Mouse (Mus musculus) liver, embryonic 11.5 days (tissue): Measurements from ENCODE around the gene Sept14. TPM values are rescaled to one million over a fixed set of nuclear protein-coding genes. Genes with fewer than 3 reads are reported as not detected.
A peak's percentile ranks its signal among the peaks of the same experiment; 100 is the strongest.
"Not testable (repeated sequence)": the region's sequence is repeated elsewhere in the genome, so short reads cannot be mapped to it uniquely, and the experiment has no call there.

ENCODE experiments used
- ATAC-seq: fragments of 200-750 bp; cut with Nextera tagmentation; replicated peaks from 2 replicates; pipeline ENCODE4 v1.8.0; 2017; ENCODE audit warnings: moderate number of reproducible peaks, mild to moderate bottlenecking, moderate TSS enrichment, moderate library complexity; ENCODE audit not compliant: low FRiP score
- DNase-seq: peaks from one replicate; pipeline ENCODE4 v3.0.0-alpha.2; 2017; ENCODE audit warnings: low spot score
- H3K27ac ChIP-seq: fragments of 300-500 bp; sonication (generic); 2 replicates; pipeline ENCODE4 v1.5.1; 2014; ENCODE audit warnings: mild to moderate bottlenecking, low read depth, low read length, control low read depth
- H3K27me3 ChIP-seq: fragments of 300-500 bp; sonication (generic); replicated peaks from 2 replicates; pipeline ENCODE4 v1.6.1; 2014; ENCODE audit warnings: low read length, mixed read lengths; ENCODE audit not compliant: control insufficient read depth, insufficient read depth
- H3K36me3 ChIP-seq: fragments of 300-500 bp; sonication (generic); 2 replicates; pipeline ENCODE4 v1.6.1; 2014; ENCODE audit warnings: mild to moderate bottlenecking, low read length, moderate library complexity, mixed read lengths; ENCODE audit not compliant: control insufficient read depth, insufficient read depth
- H3K4me1 ChIP-seq: fragments of 300-500 bp; sonication (generic); replicated peaks from 2 replicates; pipeline ENCODE4 v1.6.1; 2014; ENCODE audit warnings: low read length, mixed read lengths; ENCODE audit not compliant: control insufficient read depth, insufficient read depth
- H3K4me2 ChIP-seq: fragments of 300-500 bp; sonication (generic); 2 replicates; pipeline ENCODE4 v1.6.1; 2014; ENCODE audit warnings: mild to moderate bottlenecking, control low read depth, moderate library complexity
- H3K4me3 ChIP-seq: fragments of 300-500 bp; sonication (generic); 2 replicates; pipeline ENCODE4 v1.5.1; 2014; ENCODE audit warnings: low read depth, low read length, control low read depth
- H3K9ac ChIP-seq: fragments of 300-500 bp; sonication (generic); 2 replicates; pipeline ENCODE4 v1.6.1; 2014; ENCODE audit warnings: low read depth, low read length, control low read depth
- H3K9me3 ChIP-seq: fragments of 300-500 bp; sonication (generic); 2 replicates; pipeline ENCODE4 v1.6.1; 2016; ENCODE audit warnings: low read length, inconsistent platforms, mixed read lengths; ENCODE audit not compliant: control insufficient read depth
- WGBS: fragments of 180-500 bp; shearing (Covaris S2); extraction: QIAGEN DNeasy Blood & Tissue Kit; methylation state at CpG from one replicate; pipeline ENCODE4 v1.1.7; 2014; 5-methylcytosine and 5-hydroxymethylcytosine counted together
- polyA plus RNA-seq: library from polyadenylated mRNA; unstranded; fragments of >200 nt; fragmentation: Nextera tagmentation; extraction: Ambion mirVana; gene quantifications from 2 replicates; pipeline ENCODE4 v1.2.1, GENCODE M21; 2014

Sept14 gene
- polyA plus RNA-seq, 1 experiment from 2014 or later = not detected

DNA sequence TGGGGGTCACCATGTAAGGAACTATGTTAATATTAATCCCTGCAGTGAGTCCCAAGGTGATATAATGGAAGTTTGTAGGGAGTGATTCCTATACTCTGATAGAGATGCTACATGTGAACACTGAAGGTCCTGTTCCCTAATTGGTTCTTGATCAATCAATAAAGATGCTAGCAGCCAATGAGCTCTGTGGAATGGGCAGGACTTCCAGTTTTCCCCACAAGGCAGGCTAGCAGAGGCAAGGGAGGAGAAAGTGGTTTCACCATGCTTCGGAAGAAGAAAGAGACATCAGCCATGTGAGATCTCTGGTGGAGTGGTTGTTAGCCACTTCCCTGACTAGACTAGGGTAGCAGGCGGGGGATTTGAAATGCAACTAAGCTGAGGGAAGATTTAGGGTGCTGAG, 7.8 kb downstream of the Sept14 start:
- Histone ChIP-seq H3K9me3 (no peaks in the 10 kb centered on the region), H3K27ac (no peak overlapping the region), H3K4me3 (no peak overlapping the region), H3K36me3 (no peaks in the 10 kb centered on the region), H3K4me2 (peak overlapping the region; percentile 27; the same call in 1 of the 2 replicates), H3K9ac (no peak overlapping the region), H3K27me3 (peaks cover 5% of the 10 kb centered on the region; the same call in 1 of the 2 replicates), H3K4me1 (no peaks in the 10 kb centered on the region)
- no peak for ATAC-seq
- no peak for DNase-seq
- 37% methylated on average over 2 of the region's 2 CpGs for WGBS

DNA sequence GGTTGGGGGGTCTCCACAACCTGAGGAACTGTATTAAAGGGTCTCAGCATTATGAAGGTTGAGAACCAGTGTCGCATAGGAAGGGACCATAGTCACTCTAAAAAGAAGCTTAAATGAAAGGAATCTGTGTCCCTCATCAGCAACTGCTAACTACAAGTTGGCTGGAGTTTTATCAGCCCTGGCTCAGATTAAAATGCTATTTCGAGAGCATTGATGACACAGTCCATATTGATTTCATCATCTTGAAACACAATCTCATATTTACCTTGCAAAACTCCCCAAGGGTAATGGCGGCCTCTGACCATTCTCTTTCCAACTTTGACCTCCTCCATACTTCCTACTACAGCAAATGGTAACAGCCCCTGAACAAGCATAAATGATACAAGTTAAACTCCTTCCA, 17.8 kb downstream of the Sept14 start:
- DNase-seq (no peak), ATAC-seq (no peak)
- H3K9me3 ChIP-seq = no peaks in the 10 kb centered on the region
- H3K4me3 ChIP-seq = no peak overlapping the region
- H3K27me3 ChIP-seq = no peaks in the 10 kb centered on the region
- no peak overlapping the region for H3K9ac ChIP-seq
- H3K36me3 ChIP-seq = no peaks in the 10 kb centered on the region
- WGBS = 79% methylated on average over 3 of the region's 3 CpGs
- H3K4me1 ChIP-seq = no peaks in the 10 kb centered on the region
- no peak overlapping the region for H3K27ac ChIP-seq
- H3K4me2 ChIP-seq = no peak overlapping the region

DNA sequence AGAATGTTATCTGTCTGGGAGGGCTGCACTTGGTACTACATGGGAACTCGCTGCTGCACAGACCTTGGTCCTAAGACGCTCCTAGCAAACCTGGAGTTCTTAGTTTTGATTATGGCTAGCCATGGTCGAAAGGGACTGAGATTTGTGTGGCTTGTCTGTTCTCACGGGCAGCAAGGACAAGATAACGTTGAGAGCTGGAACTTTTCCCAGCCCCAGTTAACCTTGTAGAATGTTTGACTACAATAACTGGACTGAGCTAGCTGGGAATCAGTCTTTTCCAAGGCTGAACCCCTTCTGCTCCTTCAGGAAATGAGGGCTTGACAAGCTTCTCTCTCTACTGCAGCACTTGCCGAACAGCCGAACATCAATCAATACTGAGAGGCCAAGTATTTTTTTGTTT, 20.7 kb downstream of the Sept14 start:
- H3K9me3 ChIP-seq = no peaks in the 10 kb centered on the region
- no peak overlapping the region for H3K4me3 ChIP-seq
- H3K36me3 ChIP-seq = no peaks in the 10 kb centered on the region
- ATAC-seq (no peak), DNase-seq (no peak)
- H3K9ac ChIP-seq = no peak overlapping the region
- no peak overlapping the region for H3K27ac ChIP-seq
- 72% methylated on average over 7 of the region's 7 CpGs for WGBS
- H3K4me2 ChIP-seq = no peak overlapping the region
- H3K4me1 ChIP-seq = no peaks in the 10 kb centered on the region
- no peaks in the 10 kb centered on the region; the same call in 1 of the 2 replicates for H3K27me3 ChIP-seq

DNA sequence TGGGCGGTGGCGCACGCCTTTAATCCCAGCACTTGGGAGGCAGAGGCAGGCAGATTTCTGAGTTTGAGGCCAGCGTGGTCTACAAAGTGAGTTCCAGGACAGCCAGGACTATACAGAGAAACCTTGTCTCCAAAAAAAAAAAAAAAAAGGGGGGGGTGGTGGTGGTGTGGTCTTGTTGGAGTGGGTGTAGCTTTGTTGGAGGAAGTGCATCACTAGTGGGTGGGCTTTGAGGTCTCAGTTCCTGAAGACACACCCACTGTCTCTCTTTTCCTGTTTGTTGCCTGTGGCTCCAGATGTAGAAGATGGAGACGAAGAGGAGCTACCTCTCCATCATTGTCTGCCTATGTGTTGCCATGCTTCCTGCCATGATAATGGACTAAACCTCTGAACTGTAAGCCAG, 23.2 kb downstream of the Sept14 start:
- ATAC-seq, H3K4me2 ChIP-seq, H3K36me3 ChIP-seq, H3K9ac ChIP-seq, DNase-seq, H3K9me3 ChIP-seq, H3K27ac ChIP-seq, H3K27me3 ChIP-seq, H3K4me1 ChIP-seq, H3K4me3 ChIP-seq: not testable (repeated sequence)
- 79% methylated on average over 5 of the region's 5 CpGs for WGBS

DNA sequence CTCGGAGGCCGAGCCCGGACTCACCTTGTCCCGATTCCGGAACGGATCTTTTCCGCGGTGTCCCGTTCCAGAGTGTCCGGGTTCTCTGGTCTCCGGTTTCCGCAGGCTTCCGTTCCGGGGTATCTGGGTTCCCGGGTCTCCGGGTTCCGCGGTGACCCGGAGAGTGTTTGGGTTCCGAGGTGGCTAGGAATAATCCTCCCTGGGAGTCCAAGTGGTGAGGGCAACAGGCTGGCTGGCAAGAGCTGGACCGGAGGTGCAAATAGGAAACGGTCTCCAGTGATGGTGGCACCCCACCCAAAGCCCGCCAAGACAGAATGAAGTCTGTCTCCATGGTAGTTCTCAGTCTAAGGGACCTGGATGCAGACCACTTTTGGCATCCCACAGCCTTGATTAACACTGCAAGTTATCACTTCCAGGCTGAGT, 38.3 kb downstream of the Sept14 start, which contains the start of gene Zfp11:
Zfp11 (minus strand) TSS at position 64 of the 423 bp plus-strand sequence.
- Histone ChIP-seq H3K4me1 (no peaks in the 10 kb centered on the region), H3K36me3 (no peaks in the 10 kb centered on the region), H3K27me3 (no peaks in the 10 kb centered on the region), H3K9me3 (no peaks in the 10 kb centered on the region), H3K4me2 (peak within 1 kb of the TSS; percentile 60), H3K9ac (peak within 1 kb of the TSS; percentile 68), H3K4me3 (peak within 1 kb of the TSS; percentile 69), H3K27ac (no peak within 1 kb of the TSS)
- under 1% methylated on average over 23 of the region's 23 CpGs for WGBS
- DNase-seq = peak; percentile 83
- ATAC-seq = peak; percentile 83

DNA sequence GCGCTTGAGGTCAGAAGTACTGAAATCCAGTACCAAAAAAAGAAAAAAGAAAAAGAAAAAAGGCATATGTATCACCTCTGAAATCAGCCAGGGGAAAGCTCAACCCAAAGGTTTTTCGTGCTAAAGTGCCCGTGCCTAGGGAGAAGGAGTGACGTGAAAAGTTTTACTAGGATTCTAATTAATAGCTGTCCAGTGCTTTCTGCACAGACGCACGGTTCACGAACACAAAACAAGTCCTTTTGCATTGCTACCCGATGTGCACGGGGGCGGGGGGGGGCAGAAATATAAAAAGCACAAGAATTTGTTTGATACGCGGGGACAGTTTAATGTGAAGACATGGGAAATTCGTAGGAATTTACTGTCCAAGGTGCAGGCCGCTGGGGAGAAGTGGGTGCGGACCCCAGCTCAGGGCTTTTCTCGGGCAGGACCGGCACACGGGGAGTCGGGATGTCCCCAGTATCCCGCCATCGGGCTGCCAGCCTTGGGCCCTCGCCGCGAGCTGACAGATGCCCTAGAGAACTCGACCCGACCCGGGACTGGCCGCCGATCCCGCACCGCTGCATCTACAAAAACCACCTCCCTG, 38.8 kb downstream of the Sept14 start:
- WGBS = 1% methylated on average over 31 of the region's 31 CpGs
- H3K36me3 ChIP-seq = no peaks in the 10 kb centered on the region
- ATAC-seq (peak; percentile 65), DNase-seq (no peak)
- H3K9ac ChIP-seq = peak overlapping the region; percentile 68
- no peaks in the 10 kb centered on the region for H3K27me3 ChIP-seq
- H3K9me3 ChIP-seq = no peaks in the 10 kb centered on the region
- peak overlapping the region; percentile 69 for H3K4me3 ChIP-seq
- H3K4me2 ChIP-seq = peak overlapping the region; percentile 60
- H3K4me1 ChIP-seq = no peaks in the 10 kb centered on the region
- H3K27ac ChIP-seq = no peak overlapping the region

DNA sequence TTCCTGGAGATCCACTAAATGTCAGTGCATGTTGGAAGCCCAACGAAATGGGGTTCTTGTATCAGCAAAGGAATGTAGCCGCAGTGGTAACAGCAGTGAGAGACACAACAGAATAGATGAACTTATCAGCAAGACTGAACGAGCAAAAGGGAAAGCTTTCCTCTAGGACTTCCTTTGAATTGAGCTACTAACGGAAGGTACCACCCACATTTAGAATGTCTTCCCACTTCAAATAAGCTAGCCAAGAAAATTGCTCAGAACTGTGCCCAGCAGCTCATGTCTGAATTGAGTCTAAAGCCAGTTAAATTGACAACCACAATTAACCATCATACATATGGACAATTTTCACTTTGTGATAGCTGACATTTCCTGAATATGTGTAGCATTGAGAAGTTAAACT, 40.5 kb downstream of the Sept14 start:
- H3K4me2 ChIP-seq = no peak overlapping the region
- no peaks in the 10 kb centered on the region for H3K4me1 ChIP-seq
- 77% methylated on average over 4 of the region's 4 CpGs for WGBS
- no peak for DNase-seq
- H3K9me3 ChIP-seq = no peaks in the 10 kb centered on the region
- H3K27ac ChIP-seq = no peak overlapping the region
- no peaks in the 10 kb centered on the region for H3K36me3 ChIP-seq
- H3K4me3 ChIP-seq = no peak overlapping the region
- no peak for ATAC-seq
- H3K27me3 ChIP-seq = no peaks in the 10 kb centered on the region
- no peak overlapping the region for H3K9ac ChIP-seq

DNA sequence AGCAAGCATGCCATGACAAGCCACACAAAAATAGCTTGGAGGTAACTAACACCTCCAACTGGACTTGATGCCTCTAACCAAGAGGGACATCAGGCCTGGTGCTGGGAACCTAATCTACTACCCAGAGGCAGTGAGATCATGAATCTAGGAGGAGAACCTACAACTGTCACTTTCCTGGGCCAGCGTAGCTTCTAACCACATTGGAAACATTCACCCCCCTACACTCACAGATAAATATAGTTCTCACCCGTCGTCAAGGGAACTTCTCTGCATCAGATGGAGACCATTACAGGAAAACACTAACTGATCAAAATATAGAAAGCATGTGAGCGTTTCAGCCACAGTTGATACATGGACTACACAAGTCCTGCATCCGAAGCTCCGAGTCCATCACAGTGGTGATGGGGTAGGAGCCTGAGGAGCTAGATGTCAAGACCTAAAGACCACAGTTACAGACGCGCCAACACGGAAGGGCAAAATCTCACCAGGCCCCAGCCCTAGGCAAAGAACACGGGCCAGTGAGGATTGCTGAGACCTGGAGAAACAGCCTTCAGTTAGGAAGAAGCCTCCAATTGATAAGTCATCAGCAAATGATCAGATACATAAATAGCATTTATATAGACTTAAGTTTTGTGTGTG, 41.9 kb downstream of the Sept14 start:
- no peak for ATAC-seq
- H3K4me2 ChIP-seq = no peak overlapping the region

DNA sequence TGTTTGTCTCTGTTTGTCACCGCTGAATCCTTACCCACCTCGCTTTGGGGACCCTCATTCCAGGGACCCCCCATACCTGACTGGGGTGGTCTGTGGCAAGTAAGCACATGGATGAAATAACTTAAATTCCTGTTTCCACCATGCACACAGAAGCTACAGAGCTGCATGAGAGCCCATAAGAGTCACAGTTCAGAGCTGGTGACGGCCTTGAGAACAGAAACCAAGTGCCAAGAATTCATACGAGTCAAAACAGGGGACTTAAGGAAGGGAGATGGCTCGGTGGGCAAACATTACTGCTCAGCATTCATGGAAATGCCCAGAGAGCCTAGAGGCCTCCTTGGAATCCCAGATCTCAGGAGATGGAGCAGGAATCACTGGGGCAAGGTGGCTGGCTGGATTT, 44.2 kb downstream of the Sept14 start:
- no peaks in the 10 kb centered on the region for H3K36me3 ChIP-seq
- ATAC-seq (no peak), DNase-seq (no peak)
- no peaks in the 10 kb centered on the region for H3K27me3 ChIP-seq
- no peak overlapping the region for H3K27ac ChIP-seq
- H3K4me1 ChIP-seq = no peaks in the 10 kb centered on the region
- WGBS = 87% methylated on average over 5 of the region's 5 CpGs
- no peak overlapping the region for H3K9ac ChIP-seq
- no peaks in the 10 kb centered on the region for H3K9me3 ChIP-seq
- H3K4me3 ChIP-seq = no peak overlapping the region
- H3K4me2 ChIP-seq = no peak overlapping the region

More for the DNA sequence above, 41.9 kb downstream of the Sept14 start:
- H3K36me3 ChIP-seq = no peaks in the 10 kb centered on the region
- no peak overlapping the region for H3K27ac ChIP-seq
- no peak for DNase-seq
- H3K4me1 ChIP-seq = no peaks in the 10 kb centered on the region
- 86% methylated on average over 10 of the region's 10 CpGs for WGBS
- no peaks in the 10 kb centered on the region for H3K27me3 ChIP-seq
- no peak overlapping the region for H3K9ac ChIP-seq
- no peaks in the 10 kb centered on the region for H3K9me3 ChIP-seq
- no peak overlapping the region for H3K4me3 ChIP-seq
